Comparison of ENCODE assay signal across 8 mouse cellular contexts in the genomic region with DNA sequence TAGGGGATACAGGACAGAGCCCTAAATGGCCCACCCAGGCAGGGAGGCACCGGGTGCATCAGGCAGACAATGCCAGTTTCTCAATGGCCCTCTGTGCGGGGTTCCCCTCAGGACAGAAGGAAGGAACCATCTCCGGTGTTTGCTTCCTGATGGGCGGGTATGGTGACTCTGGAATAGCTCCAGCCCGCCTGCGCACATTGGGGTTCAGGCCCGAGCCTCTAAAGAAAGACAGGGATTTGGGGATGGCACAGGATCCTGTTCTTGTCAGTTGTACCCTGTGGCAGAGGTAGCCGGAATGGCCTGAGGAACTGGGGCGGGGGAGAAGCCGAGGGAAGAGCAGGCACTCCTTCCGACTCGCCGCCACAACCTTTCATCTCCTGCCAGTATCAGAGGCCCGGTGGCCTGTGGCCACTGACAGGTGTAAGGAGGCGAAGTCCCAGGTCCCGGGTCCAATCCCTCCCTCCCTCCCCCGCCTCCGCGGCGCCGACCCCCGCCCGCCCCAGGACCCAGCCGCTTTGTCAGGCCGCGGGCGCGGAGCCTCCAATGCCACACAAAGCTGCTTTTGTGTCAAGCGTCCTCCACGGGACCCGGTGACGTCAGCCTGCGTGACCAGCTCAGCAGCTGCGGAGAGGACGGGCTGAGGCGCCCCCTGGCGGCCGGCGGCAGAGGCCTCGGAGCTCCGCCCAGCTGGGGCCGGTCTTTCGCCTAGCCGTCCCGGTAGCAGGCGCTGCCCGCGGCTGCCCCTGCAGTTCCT. TPM values are rescaled to one million over a fixed set of nuclear protein-coding genes. Genes with fewer than 3 reads are reported as not detected.
DNase-seq lines count a peak whose midpoint lies in the region; ATAC-seq lines count a peak whose summit lies in the region.

No protein-coding gene starts in this region.

- ATAC-seq in inflammation-experienced regulatory T-cells, adult 6 months: peak; percentile 91

- intact Hi-C loops in left cerebral cortex, postnatal 14 days (cut with DNase I): no loop called here

- DNase-seq in adipocyte (ENCODE audit: low spot score): peak; percentile 94
- DNase-seq in embryo, embryonic 10 days (ENCODE audit: low spot score): peak; percentile 97
- peak; percentile 100 for DNase-seq in gastrocnemius, postnatal 10 days
- DNase-seq in left cerebral cortex, postnatal 14 days (ENCODE audit: low spot score in 2 of 2): peak; percentile 98 to 99
- peak; percentile 99 for DNase-seq in mesoderm, embryonic 11.5 days (ENCODE audit: low read depth, low spot score)
- peak; percentile 96 to 97 for DNase-seq in right cerebral cortex, postnatal 36 days (ENCODE audit: low spot score in 2 of 2)
- DNase-seq in yolk sac, embryonic 10.5 days (ENCODE audit: low spot score): peak; percentile 95

RNA-seq across cellular contexts. Expression of a gene that starts 3.3 kb away (rescaled TPM):
- 10 to 100 TPM; 41.8 to 51.3 TPM for total RNA-seq in gastrocnemius, postnatal 10 days (2021)
- not detected for polyA plus RNA-seq in inflammation-experienced regulatory T-cells, adult 6 months (2017; shearing (Covaris generic))
- 1 to 10 TPM; 3.2 to 3.8 TPM for total RNA-seq in left cerebral cortex, postnatal 14 days (2021)

RNA-seq across cellular contexts. Expression of a gene that starts 22.8 kb away (rescaled TPM):
- total RNA-seq in gastrocnemius, postnatal 10 days (2021): 100 to 1,000 TPM; 193 to 231 TPM
- 100 to 1,000 TPM; 136 to 264 (median 154) TPM for polyA plus RNA-seq in inflammation-experienced regulatory T-cells, adult 6 months (2017; shearing (Covaris generic))
- 100 to 1,000 TPM; 205 to 220 TPM for total RNA-seq in left cerebral cortex, postnatal 14 days (2021)

RNA-seq across cellular contexts. Expression of a gene that starts 24.9 kb away (rescaled TPM):
- 10 to 100 TPM; 34.6 to 40.4 TPM for total RNA-seq in gastrocnemius, postnatal 10 days (2021)
- 10 to 100 TPM; 13.7 to 32.0 (median 31.7) TPM for polyA plus RNA-seq in inflammation-experienced regulatory T-cells, adult 6 months (2017; shearing (Covaris generic))
- 1 to 10 TPM; 8.9 to 9.7 TPM for total RNA-seq in left cerebral cortex, postnatal 14 days (2021)

RNA-seq across cellular contexts. Expression of a gene that starts 31.8 kb away (rescaled TPM):
- total RNA-seq in gastrocnemius, postnatal 10 days (2021): 1 to 10 TPM in 1 of 2 experiments, under 1 TPM in 1; 0.28 to 1.1 TPM
- polyA plus RNA-seq in inflammation-experienced regulatory T-cells, adult 6 months (2017; shearing (Covaris generic)): 1 to 10 TPM in 1 of 3 experiments, under 1 TPM in 2; 0.59 to 1.7 (median 0.94) TPM
- 1 to 10 TPM in 1 of 2 experiments, under 1 TPM in 1; 0.78 to 1.4 TPM for total RNA-seq in left cerebral cortex, postnatal 14 days (2021)

RNA-seq across cellular contexts. Expression of a gene that starts 33.7 kb away (rescaled TPM):
- total RNA-seq in gastrocnemius, postnatal 10 days (2021): 10 to 100 TPM; 12.1 to 15.7 TPM
- 10 to 100 TPM; 13.8 to 23.8 (median 19.2) TPM for polyA plus RNA-seq in inflammation-experienced regulatory T-cells, adult 6 months (2017; shearing (Covaris generic))
- 1 to 10 TPM; 8.7 TPM for total RNA-seq in left cerebral cortex, postnatal 14 days (2021)

Comparison
In these comparisons a context has a peak if more than half of its experiments do, and no peak if none do; other contexts are left out.
1. Peak in every context shown above with its lines: DNase-seq and ATAC-seq.
2. RNA of a gene that starts 3.3 kb away (total RNA-seq): 41.8 to 51.3 TPM in gastrocnemius, postnatal 10 days; 3.2 to 3.8 TPM in left cerebral cortex, postnatal 14 days; every median in the first group is over 4 times any median in the second.